Comparison of ENCODE assay signal across 30 mouse cellular contexts in genomic region chr6:72303510-72303909, GRCm38 (mm10). TPM values are rescaled to one million over a fixed set of nuclear protein-coding genes. Genes with fewer than 3 reads are reported as not detected.
DNase-seq lines count a peak whose midpoint lies in the region; ATAC-seq and TF ChIP-seq lines count a peak whose summit lies in the region.
"Had no signal": no experiment of that assay in that cellular context is flagged by ENCODE, and none has a peak within 500 bp of the region (broad histone marks: within the 10 kb centered on the region; RNA-seq: fewer than 3 reads in every experiment).

No protein-coding gene starts in this region.

- no peaks in the 10 kb centered on the region for H3K36me3 ChIP-seq in embryonic facial prominence, embryonic 11.5 days (replicated peaks; ENCODE audit: control insufficient read depth, insufficient read depth, low read depth, low read length)
- H3K36me3 ChIP-seq in embryonic facial prominence, embryonic 10.5 days (replicated peaks), result no peaks in the 10 kb centered on the region
- no peaks in the 10 kb centered on the region for H3K36me3 ChIP-seq in limb, embryonic 10.5 days
- H3K36me3 ChIP-seq: forebrain, embryonic 15.5 days; hindbrain, embryonic 15.5 days; limb, embryonic 13.5 days; liver, embryonic 13.5 days; midbrain, embryonic 10.5 days; neural tube, embryonic 15.5 days had no signal

- H3K9ac ChIP-seq in embryonic facial prominence, embryonic 11.5 days (replicated peaks; ENCODE audit: low read length), result no peak overlapping the region
- H3K9ac ChIP-seq: forebrain, embryonic 15.5 days; hindbrain, embryonic 15.5 days; limb, embryonic 13.5 days; liver, embryonic 13.5 days; neural tube, embryonic 15.5 days had no signal

- no peak overlapping the region for H3K4me3 ChIP-seq in embryonic facial prominence, embryonic 11.5 days (ENCODE audit: low read depth, low read length)
- no peak overlapping the region for H3K4me3 ChIP-seq in embryonic facial prominence, embryonic 10.5 days
- H3K4me3 ChIP-seq in lung, adult 2 months (replicated peaks; ENCODE audit: extremely low read depth, low read depth, low read length), result no peak overlapping the region
- H3K4me3 ChIP-seq in limb, embryonic 10.5 days, result no peak overlapping the region
- no peak overlapping the region for H3K4me3 ChIP-seq in cerebellum, adult 2 months (replicated peaks; ENCODE audit: insufficient read depth, low read depth, low read length)
- H3K4me3 ChIP-seq: forebrain, embryonic 15.5 days; hindbrain, embryonic 15.5 days; layer of hippocampus, adult 2 months; limb, embryonic 13.5 days; liver, embryonic 13.5 days; midbrain, embryonic 10.5 days; neural tube, embryonic 15.5 days had no signal

- DNase-seq in embryonic facial prominence, embryonic 11.5 days (ENCODE audit: low spot score), result peak; percentile 8
- DNase-seq in embryonic facial prominence, embryonic 10.5 days (ENCODE audit: low spot score), result no peak
- DNase-seq in lung, adult 18-20 months, result peak; percentile 58 to 70
- no peak for DNase-seq in lung, adult 2 months
- DNase-seq in limb, embryonic 10.5 days (ENCODE audit: low spot score), result no peak
- peak; percentile 78 for DNase-seq in lung, postnatal 36 days
- no peak for DNase-seq in layer of hippocampus, postnatal 25 days (ENCODE audit: extremely low spot score in 1 of 2, low spot score in 1 of 2)
- DNase-seq in cerebellum, adult 2 months, result no peak
- DNase-seq: adrenal gland, postnatal 36 days; cerebellum, adult 11 months; cerebellum, postnatal 10 days; gastrocnemius, postnatal 14 days; heart, adult 18-20 months; kidney, postnatal 25 days; liver, embryonic 13.5 days; right cerebral cortex, adult 18-20 months; right cerebral cortex, postnatal 4 days; thymus, postnatal 36 days had no signal

- H3K4me2 ChIP-seq in embryonic facial prominence, embryonic 11.5 days (ENCODE audit: low read depth, low read length), result no peak overlapping the region
- H3K4me2 ChIP-seq: forebrain, embryonic 15.5 days; hindbrain, embryonic 15.5 days; limb, embryonic 13.5 days; liver, embryonic 13.5 days; neural tube, embryonic 15.5 days had no signal

- no peak overlapping the region for H3K27ac ChIP-seq in embryonic facial prominence, embryonic 11.5 days (replicated peaks; ENCODE audit: low read depth, low read length)
- H3K27ac ChIP-seq in embryonic facial prominence, embryonic 10.5 days (replicated peaks), result no peak overlapping the region
- peak overlapping the region; percentile 34; the same call in 1 of the 2 replicates for H3K27ac ChIP-seq in limb, embryonic 10.5 days
- no peak overlapping the region for H3K27ac ChIP-seq in cerebellum, adult 2 months (ENCODE audit: insufficient read depth, low read length)
- H3K27ac ChIP-seq: forebrain, embryonic 15.5 days; hindbrain, embryonic 15.5 days; layer of hippocampus, adult 2 months; limb, embryonic 13.5 days; liver, embryonic 13.5 days; midbrain, embryonic 10.5 days; neural tube, embryonic 15.5 days had no signal

- H3K27me3 ChIP-seq in embryonic facial prominence, embryonic 11.5 days (ENCODE audit: control insufficient read depth, insufficient read depth, low read length), result no peaks in the 10 kb centered on the region
- H3K27me3 ChIP-seq in embryonic facial prominence, embryonic 10.5 days (replicated peaks; ENCODE audit: low read depth, poor library complexity, severe bottlenecking), result no peaks in the 10 kb centered on the region
- no peaks in the 10 kb centered on the region for H3K27me3 ChIP-seq in limb, embryonic 10.5 days (ENCODE audit: low read depth, poor library complexity, severe bottlenecking)
- no peaks in the 10 kb centered on the region for H3K27me3 ChIP-seq in cerebellum, adult 2 months (ENCODE audit: control insufficient read depth, insufficient read depth, low read length)
- H3K27me3 ChIP-seq: forebrain, embryonic 15.5 days; hindbrain, embryonic 15.5 days; limb, embryonic 13.5 days; neural tube, embryonic 15.5 days had no signal

- WGBS in embryonic facial prominence, embryonic 11.5 days, result 39% methylated on average over 9 of the region's 9 CpGs
- WGBS in embryonic facial prominence, embryonic 10.5 days, result 47% methylated on average over 9 of the region's 9 CpGs
- 51% methylated on average over 9 of the region's 9 CpGs for WGBS in lung, adult 2 months
- WGBS in limb, embryonic 10.5 days, result 44% methylated on average over 9 of the region's 9 CpGs
- 78% methylated on average over 9 of the region's 9 CpGs for WGBS in cerebellum, adult 2 months

- H3K9me3 ChIP-seq in embryonic facial prominence, embryonic 11.5 days (replicated peaks; ENCODE audit: control insufficient read depth, low read length), result no peaks in the 10 kb centered on the region
- no peaks in the 10 kb centered on the region for H3K9me3 ChIP-seq in embryonic facial prominence, embryonic 10.5 days
- H3K9me3 ChIP-seq in limb, embryonic 10.5 days (replicated peaks), result no peaks in the 10 kb centered on the region
- H3K9me3 ChIP-seq: forebrain, embryonic 15.5 days; hindbrain, embryonic 15.5 days; limb, embryonic 13.5 days; liver, embryonic 13.5 days; midbrain, embryonic 10.5 days; neural tube, embryonic 15.5 days had no signal

- TF ChIP-seq POLR2A in lung, adult 2 months (IDR thresholded peaks at IDR 0.05; ENCODE audit: borderline replicate concordance, extremely low read depth, low read depth, low read length), result no peak
- TF ChIP-seq POLR2A in cerebellum, adult 2 months (IDR thresholded peaks at IDR 0.05; ENCODE audit: borderline replicate concordance, insufficient read depth, low read length), result no peak

- TF ChIP-seq CTCF in lung, adult 2 months (IDR thresholded peaks at IDR 0.05; ENCODE audit: insufficient read depth, low read length), result no peak
- no peak for TF ChIP-seq CTCF in cerebellum, adult 2 months (IDR thresholded peaks at IDR 0.05; ENCODE audit: borderline replicate concordance, insufficient read depth, low read depth, low read length)

- H3K4me1 ChIP-seq in embryonic facial prominence, embryonic 11.5 days (ENCODE audit: control insufficient read depth, insufficient read depth, low read length), result no peaks in the 10 kb centered on the region
- H3K4me1 ChIP-seq in embryonic facial prominence, embryonic 10.5 days, result peaks cover 13% of the 10 kb centered on the region
- H3K4me1 ChIP-seq in lung, adult 2 months (ENCODE audit: control insufficient read depth, insufficient read depth, low read length), result peaks cover 15% of the 10 kb centered on the region
- peaks cover 11% of the 10 kb centered on the region for H3K4me1 ChIP-seq in limb, embryonic 10.5 days
- peaks cover 14% of the 10 kb centered on the region for H3K4me1 ChIP-seq in cerebellum, adult 2 months (ENCODE audit: control insufficient read depth, insufficient read depth, low read length)
- H3K4me1 ChIP-seq: forebrain, embryonic 15.5 days; hindbrain, embryonic 15.5 days; neural tube, embryonic 15.5 days had no signal

- 0 out of 2 replicates have a peak, but pooled peaks have one; percentile 14 for ATAC-seq in embryonic facial prominence, embryonic 11.5 days (replicated peaks; ENCODE audit: insufficient number of reproducible peaks, low FRiP score, low TSS enrichment, low read depth)
- ATAC-seq: forebrain, embryonic 15.5 days had no signal

RNA-seq across cellular contexts. Expression of gene Sftpb, which starts 0.9 kb away (rescaled TPM):
- not detected in 2 replicates for polyA plus RNA-seq in embryonic facial prominence, embryonic 11.5 days (2014; fragmentation: Nextera tagmentation; extraction: Ambion mirVana)
- 0.18 TPM in 1 of 2 replicates, not detected in the other for polyA plus RNA-seq in embryonic facial prominence, embryonic 10.5 days (2016; fragmentation: Nextera tagmentation; extraction: Ambion mirVana)
- 5,575 and 7,301 TPM in 2 replicates for polyA plus RNA-seq in lung, adult 2 months (2012; rRNA removed)
- not detected in 2 replicates for polyA plus RNA-seq in limb, embryonic 10.5 days (2016; fragmentation: Nextera tagmentation; extraction: Ambion mirVana)
- not detected for total RNA-seq in layer of hippocampus, postnatal 25 days (2021)
- polyA plus RNA-seq in cerebellum, adult 2 months (2012; rRNA removed), result not detected in 2 replicates
- total RNA-seq: adrenal gland, postnatal 36 days; ES-E14; gastrocnemius, postnatal 14 days; heart, adult 18-20 months; layer of hippocampus, adult 2 months; left cerebral cortex, postnatal 14 days had no signal
- polyA plus RNA-seq: embryonic facial prominence, embryonic 14.5 days; heart, embryonic 14.5 days; kidney, embryonic 14.5 days; limb, embryonic 13.5 days; liver, embryonic 13.5 days; midbrain, embryonic 10.5 days; stomach, embryonic 14.5 days had no signal

RNA-seq across cellular contexts. Expression of gene Usp39, which starts 41.5 kb away (rescaled TPM):
- polyA plus RNA-seq in embryonic facial prominence, embryonic 11.5 days (2014; fragmentation: Nextera tagmentation; extraction: Ambion mirVana), result 107 and 111 TPM in 2 replicates
- 83.4 and 85.3 TPM in 2 replicates for polyA plus RNA-seq in embryonic facial prominence, embryonic 10.5 days (2016; fragmentation: Nextera tagmentation; extraction: Ambion mirVana)
- 20.0 and 21.8 TPM in 2 replicates for polyA plus RNA-seq in lung, adult 2 months (2012; rRNA removed)
- polyA plus RNA-seq in limb, embryonic 10.5 days (2016; fragmentation: Nextera tagmentation; extraction: Ambion mirVana), result 78.1 and 88.8 TPM in 2 replicates
- total RNA-seq in layer of hippocampus, postnatal 25 days (2021), result 10 to 100 TPM; 31.4 to 36.4 TPM
- polyA plus RNA-seq in cerebellum, adult 2 months (2012; rRNA removed), result 31.5 and 33.3 TPM in 2 replicates

RNA-seq across cellular contexts. Expression of gene 0610030E20Rik, which starts 43.6 kb away (rescaled TPM):
- polyA plus RNA-seq in embryonic facial prominence, embryonic 11.5 days (2014; fragmentation: Nextera tagmentation; extraction: Ambion mirVana), result 16.4 and 19.8 TPM in 2 replicates
- polyA plus RNA-seq in embryonic facial prominence, embryonic 10.5 days (2016; fragmentation: Nextera tagmentation; extraction: Ambion mirVana), result 28.0 and 28.8 TPM in 2 replicates
- polyA plus RNA-seq in lung, adult 2 months (2012; rRNA removed), result 19.3 and 21.3 TPM in 2 replicates
- polyA plus RNA-seq in limb, embryonic 10.5 days (2016; fragmentation: Nextera tagmentation; extraction: Ambion mirVana), result 24.3 and 27.3 TPM in 2 replicates
- 10 to 100 TPM; 13.1 to 15.8 TPM for total RNA-seq in layer of hippocampus, postnatal 25 days (2021)
- 25.1 and 26.1 TPM in 2 replicates for polyA plus RNA-seq in cerebellum, adult 2 months (2012; rRNA removed)

RNA-seq across cellular contexts. Expression of gene Tmem150a, which starts 51.7 kb away (rescaled TPM):
- polyA plus RNA-seq in embryonic facial prominence, embryonic 11.5 days (2014; fragmentation: Nextera tagmentation; extraction: Ambion mirVana), result 7.9 and 9.0 TPM in 2 replicates
- 6.1 and 6.3 TPM in 2 replicates for polyA plus RNA-seq in embryonic facial prominence, embryonic 10.5 days (2016; fragmentation: Nextera tagmentation; extraction: Ambion mirVana)
- 60.7 and 71.8 TPM in 2 replicates for polyA plus RNA-seq in lung, adult 2 months (2012; rRNA removed)
- polyA plus RNA-seq in limb, embryonic 10.5 days (2016; fragmentation: Nextera tagmentation; extraction: Ambion mirVana), result 9.9 and 10.3 TPM in 2 replicates
- total RNA-seq in layer of hippocampus, postnatal 25 days (2021), result 10 to 100 TPM in 1 of 2 experiments, 1 to 10 TPM in 1; 8.5 to 11.9 TPM
- polyA plus RNA-seq in cerebellum, adult 2 months (2012; rRNA removed), result 19.5 and 19.8 TPM in 2 replicates

Comparison
In these comparisons a context has a peak if more than half of its experiments do, and no peak if none do; other contexts are left out.
1. DNase-seq: peak in embryonic facial prominence, embryonic 11.5 days (single experiment), lung, adult 18-20 months (2 of 2) and lung, postnatal 36 days (single experiment); none in embryonic facial prominence, embryonic 10.5 days (single experiment), lung, adult 2 months (single experiment), limb, embryonic 10.5 days (single experiment), layer of hippocampus, postnatal 25 days (0 of 2) and cerebellum, adult 2 months (0 of 2).
2. RNA of gene Sftpb, which starts 0.9 kb away (polyA plus RNA-seq): 5,575 to 7,301 TPM in lung, adult 2 months; not detected in embryonic facial prominence, embryonic 11.5 days, 0.18 TPM in embryonic facial prominence, embryonic 10.5 days, not detected in limb, embryonic 10.5 days and not detected in cerebellum, adult 2 months; every median in the first group is over 1,000 times any median in the second.